Mouse (Mus musculus): ENCODE results near the gene Rpl11.

DNA sequence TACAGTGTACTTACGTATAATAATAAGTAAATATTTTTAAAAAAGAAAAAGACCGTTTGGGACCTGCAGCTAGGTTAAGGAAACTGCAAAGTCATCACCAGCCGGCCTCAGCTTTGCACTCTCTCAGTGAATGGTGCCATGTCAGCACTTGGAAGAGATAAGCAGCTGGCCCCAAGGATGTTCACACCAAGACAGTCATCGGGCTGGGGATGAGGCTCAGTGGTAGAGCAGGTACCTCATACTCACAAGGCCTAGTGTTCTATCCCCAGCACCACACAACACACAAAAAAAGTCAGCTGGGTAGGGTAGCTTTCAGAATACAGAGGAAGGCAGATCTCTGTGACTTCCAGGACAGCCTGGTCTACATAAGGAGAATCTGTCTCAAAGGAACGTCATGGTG, 68.0 kb downstream of the Rpl11 start:
- TF ChIP-seq POLR2A (IDR thresholded peaks at IDR 0.05; ENCODE audit: borderline replicate concordance, extremely low read depth, low read depth, low read length) = no peak
- no peak for TF ChIP-seq CTCF (IDR thresholded peaks at IDR 0.05; ENCODE audit: insufficient read depth, low read length)
